Mouse (Mus musculus) R1 (cell line): ENCODE results near the gene Adra2c.

Experiments
- DNase-seq: peaks from one replicate; pipeline ENCODE4 v3.0.0-alpha.2; 2018; ENCODE audit warnings: low read depth, low spot score

Gene Adra2c

DNA sequence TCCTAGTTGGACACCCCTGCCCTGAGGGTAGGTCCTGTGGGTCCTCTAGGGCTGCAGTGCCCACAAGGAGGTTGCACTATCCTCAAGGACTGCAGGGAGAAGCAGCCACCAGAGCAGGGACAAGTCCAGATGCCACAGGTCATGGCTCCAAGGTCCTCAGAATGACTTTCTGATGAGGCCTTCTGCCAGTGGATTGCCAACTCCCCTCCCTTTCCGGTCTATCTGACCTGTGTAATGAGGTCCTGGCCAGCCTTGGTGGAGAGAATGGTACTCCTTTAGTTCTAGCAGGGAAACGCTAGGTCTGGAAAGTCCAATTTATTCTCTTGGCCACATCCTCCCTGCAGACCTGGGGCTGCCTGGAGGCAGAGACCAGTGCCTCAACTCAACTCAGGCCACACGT lies at the start of gene Adra2c:
Adra2c (plus strand) TSS at position 301 of the 400 bp plus-strand sequence.
- no peak for DNase-seq

DNA sequence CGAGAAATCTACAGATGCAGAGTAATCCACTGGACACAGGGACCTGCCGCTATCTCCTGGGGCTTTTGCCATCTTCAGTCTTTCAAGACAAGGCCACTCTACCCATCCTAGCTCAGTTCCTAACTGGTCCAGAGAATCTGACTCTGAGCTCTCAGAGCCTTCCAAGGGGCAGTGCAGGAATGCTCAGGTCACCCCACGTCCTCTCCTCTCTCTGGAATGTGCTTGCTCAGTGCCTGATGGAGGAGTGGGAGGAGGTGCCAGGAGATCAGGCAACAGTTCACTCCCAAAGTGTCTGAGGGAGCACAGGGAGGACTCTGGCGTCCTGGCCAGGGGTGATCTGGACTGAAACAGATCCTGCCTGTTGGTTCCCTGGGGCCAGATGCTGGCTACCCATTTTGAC lies 45.0 kb upstream of the Adra2c start:
- DNase-seq: no peak

DNA sequence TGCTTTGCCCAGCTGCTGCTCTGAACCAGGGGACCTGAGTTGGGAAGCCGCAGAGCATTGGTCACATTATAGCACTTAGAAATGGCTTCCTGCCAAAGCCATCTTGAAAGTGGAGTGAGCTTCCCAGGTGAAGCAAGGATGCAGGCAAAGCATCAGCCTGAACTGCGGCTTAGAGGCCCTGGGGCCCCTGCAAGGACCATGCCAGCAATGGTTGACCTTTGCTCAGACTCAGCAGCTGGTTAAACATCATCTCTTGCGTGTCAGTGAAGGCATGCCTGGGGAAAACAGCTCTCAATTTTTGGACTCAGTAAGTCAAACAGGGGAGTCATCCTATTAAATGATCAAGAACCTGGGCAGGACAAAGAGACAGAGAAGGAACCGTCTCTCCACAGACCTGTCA lies 40.4 kb upstream of the Adra2c start:
- DNase-seq: no peak

DNA sequence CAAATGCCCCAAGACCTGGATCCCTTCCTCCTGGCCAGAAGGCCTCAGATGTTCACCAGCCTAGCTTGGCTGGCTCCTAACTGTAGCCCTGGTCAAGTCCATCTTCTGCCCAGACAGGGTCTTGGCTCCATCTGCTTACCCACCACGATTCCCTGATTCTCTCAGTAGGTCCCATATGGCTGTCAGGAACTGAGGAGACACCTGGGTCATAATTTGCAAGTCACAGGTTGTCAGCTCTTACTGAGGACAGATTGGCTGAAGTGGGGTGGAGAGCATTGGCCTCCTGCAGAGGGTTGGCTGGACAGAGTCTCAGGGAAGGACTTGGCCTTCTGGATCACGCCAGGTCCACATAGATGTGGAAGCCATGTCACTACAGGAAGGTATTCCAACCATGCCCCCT lies 39.5 kb upstream of the Adra2c start:
- no peak for DNase-seq

DNA sequence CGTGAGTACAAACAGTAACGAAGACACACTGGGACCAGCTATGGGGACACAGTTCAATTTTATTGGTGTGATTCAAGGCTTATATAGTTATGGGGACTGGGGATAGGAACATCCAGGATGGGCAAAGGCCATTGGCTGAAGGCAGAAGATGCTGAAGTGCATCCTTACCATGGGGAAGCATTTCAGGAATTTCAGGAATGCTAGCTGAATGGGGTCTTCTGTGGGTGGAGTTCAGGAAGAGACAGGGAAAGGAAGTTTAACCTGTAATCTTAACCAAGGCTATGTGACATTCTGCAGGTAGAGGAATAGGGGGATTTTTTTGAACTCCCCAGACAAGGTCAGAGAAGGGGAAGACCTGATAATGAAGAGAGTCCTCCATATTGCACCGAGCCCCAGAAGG lies 36.6 kb upstream of the Adra2c start:
- DNase-seq: peak; percentile 59

DNA sequence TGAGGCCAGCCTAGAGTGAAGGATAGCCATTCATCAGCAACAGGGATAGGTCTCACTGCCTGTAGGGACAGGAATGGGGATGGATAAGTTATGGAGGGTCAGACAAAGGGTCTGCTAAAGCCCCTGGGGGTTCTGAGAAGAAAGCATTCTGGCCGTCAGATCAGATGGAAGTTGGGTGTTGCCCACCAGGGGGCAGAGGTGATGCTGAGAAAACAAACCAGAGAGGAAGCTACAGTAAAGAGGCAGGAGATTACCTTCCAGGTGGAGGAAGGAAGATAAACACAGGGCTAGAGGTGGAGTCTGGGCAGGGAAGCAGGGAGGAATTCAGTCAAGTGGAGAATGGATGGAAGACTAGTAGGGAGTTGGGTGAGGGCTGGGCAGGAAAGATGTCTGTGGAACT lies 33.9 kb upstream of the Adra2c start:
- DNase-seq: peak; percentile 37

DNA sequence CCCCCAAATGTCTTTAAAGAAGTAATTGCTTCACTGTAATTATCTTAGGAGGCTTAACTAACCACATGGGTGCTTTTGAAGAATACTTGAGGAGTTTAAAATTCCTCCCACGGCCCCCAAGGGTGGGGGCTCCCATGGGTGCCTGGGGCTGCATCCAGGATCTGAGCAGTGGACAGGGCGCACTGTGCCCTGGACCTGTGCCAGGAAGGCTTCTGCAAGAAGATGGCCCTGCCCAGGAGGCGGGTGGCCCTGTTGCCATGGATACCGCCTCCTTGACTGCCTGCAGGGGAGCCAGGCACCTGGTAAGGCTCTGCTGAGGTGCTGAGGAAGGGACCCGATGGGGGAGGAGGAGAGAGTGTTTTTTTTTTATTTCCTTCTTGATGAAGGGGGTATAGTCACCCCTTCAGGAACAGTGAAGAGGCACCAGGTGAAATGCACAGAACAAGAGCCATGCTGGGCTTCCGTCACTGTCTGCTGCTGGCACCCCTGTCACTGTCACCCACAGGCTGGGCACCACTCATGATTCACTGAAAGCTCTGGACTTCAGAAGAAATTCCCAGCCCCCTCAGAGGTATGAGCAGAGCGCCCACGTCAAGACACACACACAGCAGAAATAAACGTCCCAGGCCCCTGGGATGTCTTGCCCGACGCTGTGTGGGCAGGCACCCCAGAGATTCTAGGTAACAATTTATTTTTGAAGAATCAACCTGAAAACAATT lies 32.4 kb upstream of the Adra2c start:
- DNase-seq: peak; percentile 6

DNA sequence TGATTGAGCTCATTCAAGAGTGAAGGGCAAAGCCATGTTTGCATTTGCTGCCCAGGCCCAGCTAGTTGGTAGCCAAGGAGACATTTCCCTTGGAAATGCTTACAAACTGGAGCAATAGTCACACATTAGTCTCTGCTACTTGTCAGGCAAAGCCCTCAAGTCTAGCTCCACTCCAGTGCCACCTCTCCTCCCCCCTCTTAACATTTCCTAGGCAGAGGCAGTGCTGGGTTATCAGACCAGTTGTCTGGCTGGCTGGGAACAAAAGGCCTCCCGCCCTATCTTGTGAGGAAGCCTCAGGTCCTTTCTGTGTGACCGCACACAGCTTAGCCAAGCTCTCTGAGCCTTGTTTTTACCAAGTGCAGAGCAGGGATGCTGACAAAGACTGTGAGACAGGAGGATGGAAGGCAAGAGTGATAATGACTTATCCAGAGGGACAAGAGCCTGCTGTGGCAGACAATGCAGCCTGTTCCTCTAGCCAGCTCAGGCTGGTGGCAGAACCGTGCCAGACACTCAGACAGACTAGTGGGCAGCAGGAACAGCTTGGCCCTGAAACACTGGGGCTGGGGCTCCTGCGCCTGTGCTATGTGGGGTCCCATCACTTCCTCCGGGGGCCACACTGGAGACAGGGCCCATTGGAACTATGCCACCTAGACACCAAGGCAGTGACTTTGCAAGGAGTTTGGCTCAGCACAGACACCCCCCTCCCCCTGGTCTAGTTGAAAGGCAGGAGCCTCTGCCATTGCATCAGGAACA lies 23.0 kb upstream of the Adra2c start:
- DNase-seq: no peak

DNA sequence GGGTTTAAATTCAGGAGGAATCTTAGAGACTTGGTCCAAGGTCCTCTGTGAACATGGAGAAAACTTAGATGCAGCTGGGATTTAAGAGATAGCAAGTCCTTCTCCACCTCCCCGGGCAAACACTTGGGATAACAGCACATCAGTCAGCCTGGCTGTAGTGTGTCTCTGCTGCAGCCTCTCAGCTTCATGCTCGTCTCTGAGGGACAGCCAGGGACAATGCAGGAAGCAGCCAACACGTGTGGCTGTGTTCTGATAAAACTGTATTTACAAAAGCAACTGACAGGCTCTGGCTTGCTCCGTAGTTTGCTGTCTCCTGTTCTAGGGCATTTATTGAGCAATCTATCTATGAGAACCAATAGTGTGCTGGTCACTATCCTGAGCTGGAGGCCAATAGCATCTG lies 14.4 kb upstream of the Adra2c start:
- DNase-seq: no peak

DNA sequence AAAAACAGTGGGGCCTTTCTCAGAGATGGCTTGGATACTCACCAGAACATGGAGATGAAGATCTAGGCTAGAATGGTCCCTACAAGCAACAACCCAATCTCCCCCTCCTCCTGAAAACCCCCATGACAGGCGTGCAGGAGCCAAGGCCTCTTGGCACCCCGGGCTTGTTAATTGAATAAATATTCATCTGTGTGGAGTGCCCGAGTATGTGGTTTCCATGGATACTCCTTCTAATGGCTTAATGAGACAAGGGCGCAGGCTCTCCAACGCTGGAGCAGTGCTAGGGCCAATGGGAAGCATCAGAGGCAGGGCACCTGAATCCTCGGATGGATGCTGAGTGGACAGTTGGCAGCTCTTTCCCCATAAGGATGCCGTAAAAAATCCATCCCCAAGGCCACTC lies 10.6 kb upstream of the Adra2c start:
- no peak for DNase-seq

DNA sequence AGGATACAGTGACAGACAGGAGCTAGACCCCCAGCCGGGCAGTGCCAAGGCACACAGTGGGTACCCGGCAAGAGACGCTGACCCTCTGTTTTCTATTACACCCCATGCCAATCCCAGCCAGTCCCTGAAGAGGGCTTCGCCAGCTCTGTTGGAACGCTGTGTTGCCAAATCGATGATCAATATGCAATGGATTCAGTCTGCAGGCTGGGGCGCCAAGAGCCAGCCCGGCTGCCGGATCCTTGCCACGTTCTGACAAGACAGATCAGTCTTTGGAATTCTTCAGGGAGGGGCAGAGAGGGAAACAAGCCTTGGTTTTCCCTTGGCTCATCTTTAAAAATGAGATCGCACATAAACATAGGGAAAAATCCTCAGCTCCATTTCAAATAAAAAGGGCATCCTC lies 2.8 kb upstream of the Adra2c start:
- no peak for DNase-seq

DNA sequence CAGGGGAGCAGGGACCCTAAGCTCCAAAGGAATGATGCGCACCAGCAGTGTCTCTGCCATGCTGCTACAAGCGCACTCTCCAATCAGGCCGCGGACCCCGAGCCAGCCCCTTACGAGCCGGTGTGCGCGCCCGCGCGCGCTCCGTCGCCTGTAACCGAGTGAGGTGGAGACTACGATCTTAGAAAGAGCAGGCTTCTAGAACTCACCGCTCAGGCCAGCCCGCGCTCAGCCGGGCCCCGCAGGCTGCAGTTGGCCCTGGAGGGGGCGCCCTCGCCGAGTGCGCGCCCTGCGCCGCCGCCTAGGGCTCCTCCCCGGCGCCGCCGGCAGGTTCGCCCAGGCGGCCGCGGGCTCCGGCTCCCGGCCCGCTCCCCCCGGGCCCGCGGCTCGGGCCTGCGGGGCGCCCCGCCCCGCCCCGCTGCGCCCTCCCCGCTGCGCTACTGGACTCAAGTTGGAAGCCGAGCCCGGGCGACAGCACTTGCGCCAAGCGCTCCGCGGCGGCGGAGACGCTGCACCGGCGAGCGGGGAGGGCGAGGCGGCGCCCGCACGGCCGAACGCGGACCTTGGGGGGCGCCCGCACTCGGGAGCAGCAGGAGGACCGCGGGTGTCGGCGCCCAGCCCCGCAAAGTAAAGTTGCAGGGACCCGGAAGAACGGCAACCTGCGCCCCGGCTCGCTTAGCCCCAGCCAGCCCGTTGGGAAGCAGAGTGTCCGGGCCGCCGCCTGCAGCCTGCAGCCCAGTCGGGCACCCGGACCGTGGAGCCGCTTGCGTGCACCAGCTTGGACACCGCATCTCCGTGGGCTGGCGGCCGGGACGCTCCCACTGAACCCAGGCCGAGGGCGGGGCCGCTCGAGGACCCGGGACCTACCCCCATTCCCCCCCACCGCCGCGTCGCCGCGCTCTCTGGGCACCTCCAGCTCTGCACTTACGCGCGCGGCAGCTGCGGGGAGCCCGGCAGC lies 899 bp downstream of the Adra2c start:
- DNase-seq: peak; percentile 71

DNA sequence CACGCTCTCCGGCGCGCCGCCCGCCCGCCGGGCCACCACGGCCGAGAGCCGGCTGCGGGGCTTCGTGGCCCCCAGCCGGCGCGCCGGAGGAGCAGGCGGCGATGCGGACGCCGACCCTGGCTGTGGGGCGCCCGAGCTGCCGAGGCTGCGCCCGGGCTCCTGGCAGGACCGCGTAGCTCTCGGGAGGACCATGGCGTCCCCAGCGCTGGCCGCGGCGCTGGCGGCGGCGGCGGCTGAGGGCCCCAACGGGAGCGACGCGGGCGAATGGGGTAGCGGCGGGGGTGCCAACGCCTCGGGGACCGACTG lies 1.5 kb downstream of the Adra2c start:
- DNase-seq: no peak

DNA sequence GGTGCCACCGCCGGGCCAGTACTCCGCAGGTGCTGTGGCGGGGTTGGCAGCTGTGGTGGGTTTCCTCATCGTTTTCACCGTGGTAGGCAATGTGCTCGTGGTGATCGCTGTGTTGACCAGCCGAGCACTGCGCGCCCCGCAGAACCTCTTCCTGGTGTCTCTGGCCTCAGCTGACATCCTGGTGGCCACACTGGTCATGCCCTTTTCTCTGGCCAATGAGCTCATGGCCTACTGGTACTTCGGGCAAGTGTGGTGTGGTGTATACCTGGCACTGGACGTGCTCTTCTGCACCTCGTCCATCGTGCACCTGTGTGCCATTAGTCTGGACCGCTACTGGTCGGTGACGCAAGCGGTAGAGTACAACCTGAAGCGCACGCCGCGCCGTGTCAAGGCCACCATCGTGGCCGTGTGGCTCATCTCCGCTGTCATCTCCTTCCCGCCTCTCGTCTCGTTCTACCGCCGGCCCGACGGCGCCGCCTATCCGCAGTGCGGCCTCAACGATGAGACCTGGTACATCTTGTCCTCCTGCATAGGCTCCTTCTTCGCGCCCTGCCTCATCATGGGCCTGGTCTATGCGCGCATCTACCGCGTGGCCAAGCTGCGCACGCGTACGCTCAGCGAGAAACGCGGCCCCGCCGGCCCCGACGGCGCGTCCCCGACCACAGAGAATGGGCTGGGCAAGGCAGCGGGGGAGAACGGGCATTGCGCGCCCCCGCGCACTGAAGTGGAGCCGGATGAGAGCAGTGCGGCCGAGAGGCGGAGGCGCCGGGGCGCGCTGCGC lies 2.1 kb downstream of the Adra2c start:
- DNase-seq: peak; percentile 72

DNA sequence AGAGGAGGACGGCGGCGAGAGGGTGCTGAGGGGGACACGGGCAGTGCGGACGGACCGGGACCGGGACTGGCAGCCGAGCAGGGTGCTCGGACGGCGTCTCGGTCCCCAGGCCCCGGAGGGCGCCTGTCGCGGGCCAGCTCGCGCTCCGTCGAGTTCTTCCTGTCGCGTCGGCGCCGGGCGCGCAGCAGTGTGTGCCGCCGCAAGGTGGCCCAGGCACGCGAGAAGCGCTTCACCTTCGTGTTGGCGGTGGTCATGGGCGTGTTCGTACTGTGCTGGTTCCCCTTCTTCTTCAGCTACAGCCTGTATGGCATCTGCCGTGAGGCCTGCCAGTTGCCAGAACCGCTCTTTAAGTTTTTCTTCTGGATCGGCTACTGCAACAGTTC lies 2.7 kb downstream of the Adra2c start:
- DNase-seq: peak; percentile 51

DNA sequence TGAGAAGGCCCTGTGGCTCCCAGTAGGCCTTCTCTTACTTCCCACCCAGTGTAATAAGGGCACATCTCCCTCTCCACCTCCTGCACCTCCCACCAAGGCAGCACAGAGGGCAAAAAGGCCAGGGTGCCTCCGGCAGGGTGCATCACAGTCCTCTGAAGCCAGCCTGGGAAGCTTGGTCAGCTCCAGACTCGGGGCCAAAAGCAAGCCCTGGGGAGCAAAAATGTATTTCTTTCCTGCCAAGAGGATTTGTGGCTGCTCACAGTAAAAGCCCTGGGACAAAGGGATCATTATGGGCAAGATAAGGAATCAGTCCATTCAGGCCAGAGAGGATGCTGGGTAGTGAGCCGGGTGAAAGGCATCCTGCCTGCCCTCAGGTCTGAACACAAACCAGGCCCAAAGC lies 7.2 kb downstream of the Adra2c start:
- no peak for DNase-seq

DNA sequence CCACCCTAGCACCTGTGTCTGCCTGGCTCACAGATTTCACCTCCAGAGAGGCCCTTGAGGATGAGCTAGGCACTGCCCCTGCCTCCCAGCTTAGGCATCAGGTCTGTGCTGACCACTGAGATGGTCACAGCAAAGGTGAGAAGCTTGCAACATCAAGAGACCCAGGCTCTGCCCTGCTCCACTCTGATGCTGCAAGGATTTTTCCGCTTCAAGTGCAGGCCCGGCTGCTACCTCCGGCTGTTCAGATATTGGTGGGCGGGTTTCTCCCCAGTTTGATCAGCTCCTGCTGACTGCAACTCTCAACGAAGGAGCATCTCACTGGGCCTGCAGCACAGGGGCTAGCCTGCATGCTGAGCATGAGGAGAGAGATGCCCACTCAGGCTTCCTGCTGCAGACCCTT lies 8.1 kb downstream of the Adra2c start:
- DNase-seq: no peak

DNA sequence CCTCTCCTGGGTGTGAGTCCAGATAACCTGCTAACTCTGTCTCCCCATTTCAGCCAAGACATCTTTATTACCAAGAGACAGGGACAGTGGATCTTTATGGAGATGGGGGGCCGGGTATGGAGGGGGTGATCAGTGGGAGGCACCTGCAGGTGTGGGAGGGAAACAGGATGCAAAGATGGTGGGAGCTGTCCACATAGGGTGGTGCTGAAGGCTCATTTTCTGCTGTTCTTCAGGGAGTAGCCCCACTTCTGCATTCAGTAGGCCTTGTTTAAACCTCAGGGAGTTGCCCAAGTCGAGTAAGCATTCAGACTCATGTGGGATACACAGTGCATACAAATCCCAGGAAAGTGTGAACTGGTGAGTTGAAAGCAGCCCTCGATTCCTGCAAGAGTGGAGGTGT lies 21.5 kb downstream of the Adra2c start:
- DNase-seq: peak; percentile 45

DNA sequence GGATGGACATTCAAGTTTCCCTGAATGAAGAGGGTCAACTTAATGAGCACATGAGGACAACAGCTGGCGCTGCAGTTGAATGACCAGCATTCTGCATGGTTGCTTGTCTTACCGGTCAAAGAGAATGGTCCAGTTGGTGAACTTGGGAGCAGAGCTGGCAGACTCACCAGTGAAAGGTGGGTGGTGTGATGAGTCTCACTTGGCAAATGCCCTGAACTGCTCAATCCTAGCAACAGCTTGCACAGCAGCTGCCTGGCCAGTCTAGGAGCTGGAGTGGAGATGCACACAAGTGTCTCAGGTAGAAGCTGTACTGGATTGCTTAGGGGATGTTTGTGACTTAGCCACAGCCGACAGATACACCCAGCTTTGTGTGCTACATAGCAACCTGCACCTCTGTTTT lies 26.1 kb downstream of the Adra2c start:
- DNase-seq: no peak

DNA sequence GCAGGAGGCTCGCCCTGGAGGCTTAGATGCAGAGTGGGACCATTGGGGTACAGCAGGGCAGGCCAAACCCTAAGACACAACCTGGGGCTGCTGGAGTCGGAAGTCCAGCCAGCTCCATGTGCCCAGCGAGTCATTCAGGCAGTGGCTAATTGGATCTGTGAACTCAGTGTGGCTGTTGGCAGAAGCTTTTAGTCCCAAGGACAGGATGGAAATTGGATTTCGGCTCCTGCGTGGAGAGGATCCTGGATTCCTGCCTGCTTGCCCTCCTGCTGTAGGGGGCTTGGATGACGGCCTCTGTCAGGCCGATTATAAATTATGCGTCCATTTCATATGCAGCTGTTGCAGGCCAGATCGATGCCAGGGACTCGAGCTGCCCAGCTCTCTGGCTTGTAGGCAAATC lies 27.2 kb downstream of the Adra2c start:
- DNase-seq: no peak

DNA sequence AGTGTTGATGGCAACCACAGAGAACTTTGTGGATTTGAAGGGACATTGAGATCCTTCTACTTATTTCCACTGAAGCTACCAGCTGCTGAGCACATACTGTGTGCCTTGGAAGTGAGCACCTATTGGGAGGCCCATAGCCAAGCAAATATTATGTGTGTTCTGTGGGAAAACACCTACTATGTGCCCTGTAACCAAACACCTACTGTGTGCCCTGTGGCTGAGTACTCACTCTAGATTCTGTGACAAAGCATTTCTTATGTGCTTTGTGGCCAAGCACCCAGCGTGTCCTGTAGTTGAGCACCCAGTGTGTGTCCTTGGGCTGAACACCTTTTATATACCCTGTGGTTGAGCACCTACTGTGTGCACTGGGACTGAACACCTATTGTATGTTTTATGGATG lies 28.6 kb downstream of the Adra2c start:
- no peak for DNase-seq

DNA sequence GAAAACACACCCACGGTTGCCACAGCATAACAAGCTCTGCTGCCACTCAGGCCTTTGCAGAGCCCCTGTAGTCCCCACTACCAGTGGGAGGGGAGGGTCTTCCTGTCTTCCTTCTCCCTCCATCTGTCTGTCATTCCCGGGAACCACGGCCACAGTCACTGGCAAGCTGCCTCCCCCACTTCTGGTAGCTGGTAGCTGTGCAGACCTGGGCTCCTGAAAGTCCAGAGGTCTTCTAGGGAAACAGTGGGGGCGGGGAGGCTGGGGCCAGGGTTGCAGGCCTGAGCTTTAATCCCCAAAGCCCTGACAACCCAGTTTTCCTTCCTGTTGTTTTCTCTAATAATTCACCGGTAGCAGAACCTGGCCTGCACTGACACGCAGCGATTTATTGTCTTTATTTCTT lies 31.7 kb downstream of the Adra2c start:
- DNase-seq: no peak
